Mouse (Mus musculus) urinary bladder, postnatal 4 days (tissue): ENCODE data around the gene Ubr4.
"Not testable (repeated sequence)": the region's sequence is repeated elsewhere in the genome, so short reads cannot be mapped to it uniquely, and the experiment has no call there.

Source experiments
- DNase-seq, 2 experiments: peaks; one replicate each; pipeline ENCODE4 v3.0.0; 2021 to 2022; ENCODE audit warnings: low spot score in 2 of 2

Gene Ubr4

GRCm38 (mm10) chr4:139484496-139484895 is 132.1 kb downstream of the Ubr4 start:
- no peak for DNase-seq

GRCm38 (mm10) chr4:139487085-139487484 is 134.7 kb downstream of the Ubr4 start:
- no peak for DNase-seq

- DNase-seq: no peak
These were observed 135.9 kb downstream of the Ubr4 start for GRCm38 (mm10) chr4:139488325-139488724.

DNA sequence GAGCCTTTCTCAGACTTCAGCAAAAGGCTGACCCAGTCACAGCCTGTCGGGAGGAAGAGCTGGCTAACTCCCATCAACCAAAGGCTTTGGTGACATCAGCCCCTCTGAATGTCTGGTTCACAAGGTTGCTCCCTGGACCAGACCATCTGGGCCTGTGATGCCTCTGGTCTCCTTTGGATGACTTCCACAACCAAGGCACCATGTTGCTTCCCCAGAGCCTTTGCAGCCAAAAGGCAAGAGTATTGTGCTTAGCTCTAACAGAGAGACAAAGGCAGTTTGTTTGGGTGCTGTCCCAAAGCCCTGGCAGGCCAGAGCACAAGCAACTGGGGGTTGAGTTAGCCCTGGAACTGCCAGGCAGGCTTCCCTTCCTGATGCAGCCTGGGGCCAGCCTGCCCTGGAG is 137.5 kb downstream of the Ubr4 start:
- DNase-seq: no peak

DNA sequence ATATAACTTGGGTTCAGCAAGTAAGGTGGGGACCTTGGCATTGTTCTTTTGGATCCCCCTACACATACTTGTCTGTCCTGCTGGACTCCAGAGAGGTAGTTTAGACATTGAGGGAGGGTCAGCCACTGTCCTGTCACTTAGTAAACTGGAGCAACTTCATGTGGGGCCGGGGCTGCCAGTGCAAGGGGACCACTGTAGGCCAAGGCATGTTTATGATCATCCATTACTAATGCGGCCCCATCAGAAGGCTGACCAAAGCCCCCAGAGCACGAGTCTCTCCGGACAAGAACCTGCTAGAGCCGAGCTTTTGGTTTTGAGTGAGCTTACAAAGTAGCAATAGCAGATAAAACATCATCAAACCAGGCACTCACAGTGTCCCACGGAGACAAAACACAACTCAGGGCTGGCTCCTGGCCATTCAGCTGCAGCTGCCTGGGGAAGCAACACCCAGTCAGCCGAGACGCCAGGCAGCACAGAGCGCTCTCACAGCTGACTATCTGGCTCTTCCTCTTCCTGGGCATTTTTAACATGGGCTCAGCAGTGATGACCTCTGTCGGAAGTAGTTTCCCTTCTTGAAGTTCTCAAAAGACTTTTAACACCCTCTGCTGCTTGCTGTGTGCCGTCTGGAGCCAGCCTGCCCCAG is 138.1 kb downstream of the Ubr4 start:
- peak in 1 of 2 experiments; percentile 39 for DNase-seq

DNA sequence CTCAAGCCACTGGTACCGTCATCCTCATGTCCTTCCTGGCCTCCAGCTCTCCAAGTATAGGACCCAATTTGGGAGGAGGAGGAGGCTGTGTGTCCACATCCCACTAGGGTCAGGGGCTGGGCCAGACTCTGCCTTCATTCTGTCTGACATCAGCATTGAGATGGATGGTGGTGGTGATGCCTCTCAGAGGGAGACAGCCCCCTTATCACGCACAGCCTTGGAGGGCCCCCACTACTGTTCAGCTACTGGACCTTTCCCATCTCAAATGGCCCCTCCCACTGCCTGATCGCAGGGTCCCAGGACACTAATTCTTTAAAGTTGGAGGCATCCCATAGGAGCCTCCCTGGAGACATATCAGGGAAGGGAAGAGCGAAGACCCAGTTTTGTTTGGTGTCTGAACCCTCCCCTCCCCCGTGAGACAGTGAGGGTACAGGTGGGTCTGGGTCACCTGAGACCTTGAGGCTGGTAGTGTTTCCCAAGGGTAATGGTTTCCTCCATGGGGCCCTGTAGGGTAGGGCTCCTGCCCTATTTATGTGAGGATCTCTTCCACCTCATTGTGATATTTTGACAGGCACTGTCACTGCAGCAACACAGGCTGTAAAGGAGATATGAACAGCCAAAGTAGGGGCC is 139.2 kb downstream of the Ubr4 start:
- no peak for DNase-seq

GRCm38 (mm10) chr4:139492258-139492833 is 139.9 kb downstream of the Ubr4 start:
- no peak for DNase-seq

- DNase-seq: no peak
These were observed 141.0 kb downstream of the Ubr4 start for GRCm38 (mm10) chr4:139493227-139494025.

DNA sequence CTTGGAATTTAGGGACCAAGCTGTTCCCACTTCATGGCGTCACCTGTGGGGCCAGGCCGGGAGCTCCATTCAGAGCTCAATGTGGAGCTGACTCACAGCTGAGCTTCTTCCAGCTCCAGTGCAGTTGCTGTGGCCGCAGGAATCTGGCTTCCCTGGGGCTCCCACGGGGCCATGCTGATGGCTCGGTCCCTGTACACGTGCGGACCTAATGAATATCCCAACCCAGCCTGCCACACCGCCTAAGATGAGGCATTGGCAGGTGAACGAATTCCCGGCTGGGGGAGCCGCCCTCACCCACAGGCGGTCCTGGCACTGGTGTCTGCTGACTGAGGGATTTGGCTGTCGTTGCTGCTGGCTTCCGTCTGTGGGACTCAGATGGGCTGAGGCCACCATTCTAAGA is 148.4 kb downstream of the Ubr4 start:
- DNase-seq: no peak

DNA sequence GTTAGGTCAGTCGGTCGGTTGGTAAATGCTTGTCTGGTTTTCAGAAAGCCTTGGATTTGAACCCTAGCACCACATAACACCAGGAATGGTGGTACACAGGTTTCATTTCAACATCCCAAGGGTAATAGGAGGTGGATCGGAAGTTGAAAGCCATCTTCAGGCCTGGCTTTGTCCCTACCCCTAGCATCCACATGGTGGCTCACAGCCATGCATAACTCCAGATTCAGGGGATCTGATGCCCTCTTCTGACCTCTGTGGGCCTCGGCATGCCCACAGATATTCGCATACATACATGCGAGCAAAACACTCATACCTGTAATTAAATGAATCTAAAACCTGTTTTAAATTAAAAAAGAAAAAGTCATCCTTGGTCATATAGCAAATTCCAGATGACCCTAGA is 149.3 kb downstream of the Ubr4 start:
- no peak for DNase-seq

DNA sequence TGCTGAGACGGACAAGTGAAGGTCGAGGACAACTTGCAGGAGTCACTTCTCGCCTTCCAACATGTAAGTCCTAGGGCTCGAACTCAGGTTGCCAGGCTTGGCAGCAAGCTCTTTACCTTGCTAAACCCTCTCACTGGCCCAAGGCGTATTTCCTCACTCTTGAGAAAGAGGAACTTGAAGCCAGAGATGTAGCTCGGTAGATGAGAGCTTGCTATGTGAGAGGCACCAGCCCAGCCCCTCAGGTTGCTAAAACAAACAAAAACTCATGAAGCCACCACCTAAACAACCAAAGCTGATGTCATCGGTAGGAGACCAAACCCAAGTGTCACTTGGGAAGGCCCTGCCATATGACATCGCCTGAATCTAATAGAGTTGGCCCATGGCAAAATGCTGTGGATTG is 151.5 kb downstream of the Ubr4 start:
- no peak for DNase-seq

- DNase-seq: no peak
These were observed 153.3 kb downstream of the Ubr4 start for GRCm38 (mm10) chr4:139505716-139506115.

- DNase-seq: no peak
These were observed 154.3 kb downstream of the Ubr4 start for GRCm38 (mm10) chr4:139506727-139507126.

DNA sequence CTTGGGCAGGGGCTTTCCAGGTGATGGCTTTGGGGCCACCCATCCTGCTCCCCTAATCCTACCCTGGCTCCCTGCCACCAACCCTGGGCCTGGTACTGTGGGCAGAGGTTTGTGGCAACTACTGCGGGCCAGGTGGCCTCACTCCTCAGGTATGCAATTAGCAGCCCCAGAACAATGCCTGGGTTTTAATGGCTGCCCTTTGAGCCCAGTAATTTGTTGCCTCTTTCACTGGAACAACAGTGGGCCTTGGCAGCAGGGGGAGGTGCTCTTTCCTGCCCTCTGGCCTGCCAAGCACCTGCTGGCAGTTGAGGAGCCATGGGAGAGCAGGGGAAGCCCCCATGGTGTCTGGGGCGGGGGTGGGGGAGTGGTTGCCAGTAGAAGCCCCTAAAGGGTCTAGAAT is 156.7 kb downstream of the Ubr4 start:
- no peak for DNase-seq

- DNase-seq: no peak
These were observed 159.1 kb downstream of the Ubr4 start for GRCm38 (mm10) chr4:139511557-139511956.

- DNase-seq: no peak
These were observed 160.6 kb downstream of the Ubr4 start for GRCm38 (mm10) chr4:139512985-139513384.

- DNase-seq: no peak
These were observed 166.8 kb downstream of the Ubr4 start for GRCm38 (mm10) chr4:139519221-139519620.

- peak in 1 of 2 experiments; percentile 68 for DNase-seq
These were observed 169.5 kb downstream of the Ubr4 start for GRCm38 (mm10) chr4:139521926-139522325.

GRCm38 (mm10) chr4:139526475-139526874 is 174.1 kb downstream of the Ubr4 start:
- DNase-seq: no peak

GRCm38 (mm10) chr4:139530248-139530647 is 177.8 kb downstream of the Ubr4 start, which contains the start of gene Iffo2:
Gene Iffo2, plus strand, starts transcription at chr4:139530548.
- not testable (repeated sequence) for DNase-seq

- no peak for DNase-seq
These were observed 179.7 kb downstream of the Ubr4 start for GRCm38 (mm10) chr4:139532081-139532480.

- peak in 1 of 2 experiments; percentile 32 for DNase-seq
These were observed 182.8 kb downstream of the Ubr4 start for GRCm38 (mm10) chr4:139535127-139535695.
